Comparison of ENCODE assay signal across 7 mouse cellular contexts in the genomic region with DNA sequence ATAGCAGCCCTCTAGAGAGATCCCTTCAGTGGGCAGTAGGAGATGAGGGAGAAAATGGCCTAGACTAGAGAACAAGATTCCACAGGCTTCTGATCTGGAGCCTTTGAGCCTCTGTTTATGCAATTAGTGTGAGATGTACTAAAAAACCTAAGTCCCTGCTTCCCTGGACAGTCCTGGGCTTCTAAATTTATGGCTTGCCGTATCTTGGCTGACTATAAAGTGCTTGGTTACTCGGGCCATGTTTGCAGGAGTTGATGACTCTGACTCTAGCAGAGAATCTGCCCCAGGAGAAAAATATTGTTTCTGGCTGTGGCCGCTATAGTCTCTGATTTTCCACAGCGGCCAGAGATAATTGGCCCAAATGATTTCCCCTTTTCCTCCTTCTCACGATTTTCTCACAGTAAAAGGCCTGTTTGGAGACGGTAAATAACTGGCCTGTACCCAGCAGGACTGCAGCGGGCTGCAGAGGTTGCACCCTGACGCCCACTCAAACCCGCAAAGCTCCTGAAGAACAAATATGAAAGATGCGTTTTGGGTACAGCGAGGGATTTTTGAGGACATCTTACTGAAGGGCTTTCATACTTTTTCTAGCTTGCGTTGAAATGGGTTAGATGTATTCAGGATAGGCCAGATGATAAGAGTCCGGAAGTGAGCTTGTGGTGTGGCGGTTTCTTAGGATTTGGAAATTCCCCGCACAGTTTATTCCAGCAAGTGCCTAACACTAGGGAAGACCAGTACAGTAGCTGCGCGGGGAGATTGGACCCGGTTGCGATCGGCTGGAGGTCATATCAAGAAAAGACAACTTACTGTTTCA. TPM values are rescaled to one million over a fixed set of nuclear protein-coding genes. Genes with fewer than 3 reads are reported as not detected.
DNase-seq lines count a peak whose midpoint lies in the region; ATAC-seq lines count a peak whose summit lies in the region.

No protein-coding gene starts in this region.

- WGBS in limb, embryonic 12.5 days, result 51% methylated on average over 20 of the region's 20 CpGs

- peak; percentile 8 for DNase-seq in ovary, postnatal 36 days (ENCODE audit: low spot score)
- DNase-seq in ovary, adult 18-20 months (ENCODE audit: low spot score), result no peak
- DNase-seq in gastrocnemius, postnatal 36 days, result peak; percentile 16 to 22
- peak; percentile 52 for DNase-seq in skeletal muscle tissue, adult 2 months (ENCODE audit: low read depth, low spot score)
- DNase-seq in adrenal gland, postnatal 25 days, result no peak
- DNase-seq in adrenal gland, postnatal 4 days (ENCODE audit: low spot score in 2 of 2), result no peak

- no peaks in the 10 kb centered on the region for H3K4me1 ChIP-seq in limb, embryonic 12.5 days (replicated peaks)

- H3K4me3 ChIP-seq in limb, embryonic 12.5 days (replicated peaks), result peak overlapping the region; percentile 23; the same call in 1 of the 2 replicates

- H3K9me3 ChIP-seq in limb, embryonic 12.5 days, result no peaks in the 10 kb centered on the region

- H3K36me3 ChIP-seq in limb, embryonic 12.5 days, result no peaks in the 10 kb centered on the region

- intact Hi-C loops in gastrocnemius, postnatal 36 days (cut with DNase I), result loop anchor here (1.0 to 5.0 kb wide), 3 partner anchors 132 to 181 kb away; no protein-coding TSS in a partner anchor

- no peaks in the 10 kb centered on the region for H3K27me3 ChIP-seq in limb, embryonic 12.5 days

- no peak overlapping the region for H3K27ac ChIP-seq in limb, embryonic 12.5 days

- peak overlapping the region; percentile 50 for H3K4me2 ChIP-seq in limb, embryonic 12.5 days

- no peak overlapping the region for H3K9ac ChIP-seq in limb, embryonic 12.5 days (replicated peaks)

- peak; percentile 73; the same call in 1 of the 2 replicates for ATAC-seq in limb, embryonic 12.5 days (ENCODE audit: insufficient number of reproducible peaks, insufficient read depth, low FRiP score, low TSS enrichment, low read depth)

RNA-seq across cellular contexts. Expression of a gene that starts 18.1 kb away (rescaled TPM):
- 1 to 10 TPM; 1.7 to 2.1 TPM for total RNA-seq in gastrocnemius, postnatal 36 days (2021)
- 11.9 and 12.1 TPM in 2 replicates for polyA plus RNA-seq in limb, embryonic 12.5 days (2016; fragmentation: Nextera tagmentation; extraction: Ambion mirVana)
- total RNA-seq in adrenal gland, postnatal 25 days (2021), result 2.6 and 3.1 TPM in 2 replicates
- total RNA-seq in adrenal gland, postnatal 4 days (2021), result 1 to 10 TPM; 3.9 to 4.9 TPM

Comparison
In these comparisons a context has a peak if more than half of its experiments do, and no peak if none do; other contexts are left out.
1. DNase-seq: peak in ovary, postnatal 36 days (single experiment), gastrocnemius, postnatal 36 days (2 of 2) and skeletal muscle tissue, adult 2 months (single experiment); none in ovary, adult 18-20 months (single experiment), adrenal gland, postnatal 25 days (single experiment) and adrenal gland, postnatal 4 days (0 of 2).